Mouse (Mus musculus) ES-E14 (cell line): ENCODE data around the gene Gm21953.
"Not testable (repeated sequence)": the region's sequence is repeated elsewhere in the genome, so short reads cannot be mapped to it uniquely, and the experiment has no call there.

Experiments
- CHD2 ChIP-seq: IDR thresholded peaks from 2 replicates; pipeline ENCODE4 v1.6.1; 2014; ENCODE audit warnings: mild to moderate bottlenecking, low read depth, low read length, inconsistent platforms
- MAFK ChIP-seq: IDR thresholded peaks from 2 replicates; pipeline ENCODE4 v1.6.1; 2014; ENCODE audit warnings: mild to moderate bottlenecking, low read depth, low read length, inconsistent platforms; ENCODE audit not compliant: insufficient read depth

DNA sequence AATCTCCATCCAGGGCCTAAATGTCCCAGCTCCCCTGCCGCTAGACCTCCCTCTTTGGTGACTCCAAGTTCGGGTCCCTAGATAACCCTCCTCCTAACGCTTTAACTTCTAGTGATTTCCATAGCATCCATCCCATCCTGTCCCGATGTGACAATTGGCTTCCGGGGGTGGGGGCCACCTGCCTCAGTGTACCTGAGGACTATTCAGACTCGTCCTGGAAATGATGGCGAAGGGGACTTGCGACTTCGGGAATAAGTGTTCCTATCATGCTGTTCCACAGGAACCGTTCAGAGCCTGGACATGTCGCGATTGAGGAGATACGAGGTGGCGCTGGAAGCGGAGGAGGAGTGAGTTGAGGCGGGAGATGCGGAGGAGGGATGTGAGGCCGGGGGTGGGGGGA lies at the start of gene Gm21953:
- not testable (repeated sequence) for TF ChIP-seq CHD2, MAFK
